Mouse (Mus musculus): ENCODE measurements at regions not wholly inside any gene's neighbourhood (a gene's known extent, or its start where the extent isn't known, plus 50 kb on each side); places are given as distances from the start of the nearest gene placed in this dataset.

DNA sequence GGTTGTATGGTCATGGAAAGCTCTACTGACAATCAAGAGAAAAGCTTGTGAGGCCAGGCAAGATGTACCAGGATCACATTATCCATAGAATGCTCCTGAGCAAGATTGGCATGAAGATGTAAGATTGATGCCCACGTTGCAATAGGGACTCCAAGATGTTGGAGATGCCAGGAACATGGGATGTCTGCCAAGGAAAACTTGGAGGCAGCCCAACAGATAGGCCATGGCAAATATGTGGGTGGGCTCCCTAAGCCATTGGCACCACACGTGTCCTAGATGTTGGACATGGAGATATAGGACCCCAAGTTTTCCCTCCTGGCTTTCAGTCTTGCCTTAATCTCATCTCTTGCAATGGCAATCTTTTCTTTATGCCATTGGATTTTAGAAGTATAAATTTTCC, 506.1 kb upstream of the Plxna2 start:
- no peak for TF ChIP-seq CTCF (IDR thresholded peaks at IDR 0.05; ENCODE audit: control insufficient read depth, insufficient read depth, low read length)
- no peak for TF ChIP-seq POLR2A (IDR thresholded peaks at IDR 0.05; ENCODE audit: borderline replicate concordance, control insufficient read depth, low read depth, low read length)
